ENCODE assay signal across 23 mouse cellular contexts in genomic region chr1:175454041-175454636, GRCm38 (mm10). TPM values are rescaled to one million over a fixed set of nuclear protein-coding genes. Genes with fewer than 3 reads are reported as not detected.
DNase-seq lines count a peak whose midpoint lies in the region; ATAC-seq lines count a peak whose summit lies in the region.
"Had no signal": no experiment of that assay in that cellular context is flagged by ENCODE, and none has a peak within 500 bp of the region (broad histone marks: within the 10 kb centered on the region; RNA-seq: fewer than 3 reads in every experiment).

No protein-coding gene starts in this region.

- ATAC-seq in kidney, embryonic 15.5 days (replicated peaks; ENCODE audit: low FRiP score), result peak; percentile 76
- ATAC-seq in intestine, embryonic 15.5 days, result peak; percentile 92
- ATAC-seq: forebrain, embryonic 13.5 days; midbrain, embryonic 13.5 days had no signal

- H3K36me3 ChIP-seq in kidney, embryonic 15.5 days, result no peaks in the 10 kb centered on the region
- H3K36me3 ChIP-seq in intestine, embryonic 15.5 days, result no peaks in the 10 kb centered on the region
- H3K36me3 ChIP-seq: heart, embryonic 15.5 days; hindbrain, embryonic 13.5 days; limb, embryonic 15.5 days; lung, embryonic 15.5 days; midbrain, embryonic 13.5 days had no signal

- 55% methylated on average over 6 of the region's 6 CpGs for WGBS in kidney, embryonic 15.5 days
- 63% methylated on average over 6 of the region's 6 CpGs for WGBS in intestine, embryonic 15.5 days

- no peaks in the 10 kb centered on the region for H3K27me3 ChIP-seq in kidney, embryonic 15.5 days
- H3K27me3 ChIP-seq in intestine, embryonic 15.5 days (replicated peaks), result no peaks in the 10 kb centered on the region
- H3K27me3 ChIP-seq: forebrain, embryonic 13.5 days; heart, embryonic 15.5 days; hindbrain, embryonic 13.5 days; limb, embryonic 15.5 days; lung, embryonic 15.5 days; megakaryocyte, embryonic 14.5 days; midbrain, embryonic 13.5 days had no signal

- H3K27ac ChIP-seq in kidney, embryonic 15.5 days, result no peak overlapping the region
- no peak overlapping the region for H3K27ac ChIP-seq in intestine, embryonic 15.5 days
- H3K27ac ChIP-seq: forebrain, embryonic 13.5 days; heart, embryonic 15.5 days; hindbrain, embryonic 13.5 days; limb, embryonic 15.5 days; liver, embryonic 14.5 days; lung, embryonic 15.5 days; midbrain, embryonic 13.5 days had no signal

- H3K9me3 ChIP-seq in kidney, embryonic 15.5 days (replicated peaks), result no peaks in the 10 kb centered on the region
- no peaks in the 10 kb centered on the region for H3K9me3 ChIP-seq in intestine, embryonic 15.5 days
- H3K9me3 ChIP-seq: forebrain, embryonic 13.5 days; heart, embryonic 15.5 days; hindbrain, embryonic 13.5 days; limb, embryonic 15.5 days; lung, embryonic 15.5 days; midbrain, embryonic 13.5 days had no signal

- no peak overlapping the region for H3K4me3 ChIP-seq in kidney, embryonic 15.5 days (replicated peaks)
- no peak overlapping the region for H3K4me3 ChIP-seq in intestine, embryonic 15.5 days (replicated peaks)
- H3K4me3 ChIP-seq: forebrain, embryonic 13.5 days; heart, embryonic 15.5 days; hindbrain, embryonic 13.5 days; limb, embryonic 15.5 days; lung, embryonic 15.5 days; megakaryocyte, embryonic 14.5 days; midbrain, embryonic 13.5 days had no signal

- no peak overlapping the region for H3K9ac ChIP-seq in kidney, embryonic 15.5 days
- H3K9ac ChIP-seq in intestine, embryonic 15.5 days, result no peak overlapping the region
- H3K9ac ChIP-seq: forebrain, embryonic 13.5 days; heart, embryonic 15.5 days; hindbrain, embryonic 13.5 days; limb, embryonic 15.5 days; liver, embryonic 14.5 days; lung, embryonic 15.5 days; midbrain, embryonic 13.5 days had no signal

- DNase-seq in kidney, postnatal 14 days, result no peak
- DNase-seq in urinary bladder, postnatal 25 days (ENCODE audit: low spot score), result peak; percentile 9
- no peak for DNase-seq in urinary bladder, postnatal 4 days (ENCODE audit: low spot score in 2 of 2)
- no peak for DNase-seq in cerebellum, postnatal 14 days
- DNase-seq in embryo, embryonic 10.5 days (ENCODE audit: low spot score), result no peak
- DNase-seq: adrenal gland, postnatal 36 days; cerebellum, adult 11 months; cerebellum, adult 9-11 months; heart, postnatal 36 days; layer of hippocampus, adult 9-11 months; left cerebral cortex, postnatal 4 days; lung, postnatal 36 days; thymus, adult 2 months had no signal

- no peak overlapping the region for H3K4me2 ChIP-seq in kidney, embryonic 15.5 days
- H3K4me2 ChIP-seq in intestine, embryonic 15.5 days (replicated peaks), result no peak overlapping the region
- H3K4me2 ChIP-seq: forebrain, embryonic 13.5 days; heart, embryonic 15.5 days; hindbrain, embryonic 13.5 days; limb, embryonic 15.5 days; lung, embryonic 15.5 days; midbrain, embryonic 13.5 days had no signal

- H3K4me1 ChIP-seq in kidney, embryonic 15.5 days, result no peaks in the 10 kb centered on the region
- H3K4me1 ChIP-seq in intestine, embryonic 15.5 days (replicated peaks), result no peaks in the 10 kb centered on the region
- H3K4me1 ChIP-seq: forebrain, embryonic 13.5 days; heart, embryonic 15.5 days; hindbrain, embryonic 13.5 days; limb, embryonic 15.5 days; lung, embryonic 15.5 days; megakaryocyte, embryonic 14.5 days; midbrain, embryonic 13.5 days had no signal

RNA-seq across cellular contexts. Expression of gene Rgs7, which starts 38.2 kb away (rescaled TPM):
- polyA plus RNA-seq in kidney, embryonic 15.5 days (2015; fragmentation: Nextera tagmentation; extraction: Ambion mirVana), result 0.53 and 1.5 TPM in 2 replicates
- polyA plus RNA-seq in intestine, embryonic 15.5 days (2015; fragmentation: Nextera tagmentation; extraction: Ambion mirVana), result 1.6 and 1.8 TPM in 2 replicates
- polyA plus RNA-seq: liver, embryonic 14.5 days had no signal
